Mouse (Mus musculus) gastrocnemius, postnatal 10 days (tissue): ENCODE data around the gene Fbxo7. TPM values are rescaled to one million over a fixed set of nuclear protein-coding genes. Genes with fewer than 3 reads are reported as not detected.

Source experiments
- DNase-seq: peaks from one replicate; pipeline ENCODE4 v3.0.0; 2021; ENCODE audit warnings: mixed read lengths
- total RNA-seq, 2 experiments: library from RNA; stranded (reverse); gene quantifications; 2 replicates each; pipeline ENCODE4 v1.2.3; 2021

The Fbxo7 gene
- total RNA-seq, 2 experiments from 2014 or later, result 9.5 to 10.7 TPM

DNA sequence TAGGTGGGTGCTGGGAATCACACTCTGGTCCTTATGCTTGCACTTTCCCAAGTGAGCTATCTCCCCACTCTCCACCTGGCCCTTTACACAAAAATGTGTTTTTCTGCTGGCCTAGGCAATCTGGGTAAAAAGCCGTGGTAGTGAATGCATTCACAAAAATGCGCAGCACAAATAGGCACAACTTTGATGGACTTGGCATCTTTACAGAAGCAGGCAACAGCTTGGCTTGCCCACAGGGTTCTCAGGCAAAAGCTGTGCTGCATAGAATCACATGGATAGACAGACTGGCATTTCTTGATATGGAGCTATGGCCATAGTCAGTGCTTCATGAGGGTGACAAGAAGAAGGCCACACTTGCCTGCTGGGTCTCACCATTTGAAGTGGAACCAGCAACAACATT, 57.0 kb downstream of the Fbxo7 start:
- no peak for DNase-seq

DNA sequence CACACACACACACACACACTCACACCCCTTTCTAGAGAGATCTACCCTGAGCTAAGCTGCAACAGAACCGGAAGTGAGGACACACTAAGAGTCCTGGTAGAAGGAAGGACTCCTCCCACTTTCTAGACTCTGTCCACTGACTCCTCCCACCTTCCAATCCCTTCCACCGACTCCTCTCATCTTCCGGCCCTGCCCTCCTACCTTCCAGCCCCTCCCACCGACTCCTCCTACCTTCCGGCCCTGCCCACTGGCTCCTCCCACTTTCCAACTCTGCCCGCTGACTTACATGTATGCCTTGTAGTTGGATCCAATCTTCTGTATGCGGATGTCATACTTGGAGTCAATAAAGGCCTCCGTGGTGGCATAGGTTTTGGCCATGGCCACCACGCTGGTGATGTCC, 58.1 kb downstream of the Fbxo7 start:
- DNase-seq, result no peak

DNA sequence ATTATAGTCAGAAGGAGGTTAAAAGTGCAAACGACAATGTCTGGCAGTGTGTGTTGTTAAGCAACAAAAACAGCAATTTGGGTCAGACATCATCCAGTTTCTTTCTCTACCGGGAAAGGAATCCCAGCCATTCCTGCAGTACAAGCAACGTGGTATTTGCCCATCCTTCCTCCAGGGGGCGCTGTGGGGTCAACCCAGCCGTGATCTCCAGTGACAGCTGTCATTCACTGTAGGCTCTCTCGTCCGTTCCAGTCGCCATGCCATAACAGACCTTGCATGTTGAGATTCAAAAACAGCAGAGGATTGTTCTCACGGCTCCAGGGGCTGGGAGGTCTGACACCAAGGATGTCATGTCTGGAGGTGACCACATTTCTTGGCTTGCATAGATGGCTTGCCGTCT, 70.1 kb downstream of the Fbxo7 start:
- peak; percentile 48 for DNase-seq

DNA sequence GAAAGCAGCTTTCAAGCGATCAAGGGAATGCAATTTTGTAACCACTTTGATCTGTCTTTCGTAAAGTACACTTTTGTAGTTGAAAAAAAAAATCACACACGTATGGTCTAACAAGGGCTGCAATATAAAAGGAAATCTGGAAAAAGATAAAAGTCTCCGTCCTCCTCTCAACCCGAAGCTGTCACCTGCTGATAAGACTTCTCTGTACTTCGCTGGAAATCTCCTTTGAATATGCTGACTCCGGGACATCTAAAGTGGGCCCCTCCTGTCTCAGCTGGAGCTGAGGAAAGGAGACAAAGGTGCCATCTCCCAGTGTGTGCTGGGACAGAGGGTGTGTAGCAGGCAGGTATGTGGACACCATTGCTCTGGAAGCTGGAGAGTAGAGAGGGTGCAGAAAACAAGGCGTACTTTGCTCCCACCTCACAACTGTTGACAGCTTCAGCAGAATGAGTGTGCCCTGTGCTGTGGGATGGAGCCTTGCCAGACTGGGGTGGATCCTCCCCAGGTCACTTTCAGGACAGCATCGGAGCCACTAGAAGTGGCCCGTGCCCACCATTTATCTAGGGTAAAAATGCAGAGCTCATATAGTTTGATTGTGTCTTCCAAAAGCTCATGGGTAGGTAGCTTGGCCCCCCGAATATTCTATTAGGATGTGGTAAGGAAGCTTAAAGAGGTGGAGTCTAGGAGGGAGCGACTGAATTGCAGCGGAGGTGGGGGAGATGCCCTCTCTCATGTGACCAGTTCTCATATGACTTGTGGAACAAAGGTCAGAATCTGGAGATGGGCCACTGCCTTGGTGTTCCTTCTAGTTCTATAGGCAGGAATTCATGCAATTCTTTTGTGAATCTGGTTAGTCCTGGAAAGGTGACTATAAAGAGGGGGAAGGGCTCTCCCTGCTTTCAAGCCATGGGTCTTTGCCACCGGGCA, 71.6 kb downstream of the Fbxo7 start:
- DNase-seq, result no peak

DNA sequence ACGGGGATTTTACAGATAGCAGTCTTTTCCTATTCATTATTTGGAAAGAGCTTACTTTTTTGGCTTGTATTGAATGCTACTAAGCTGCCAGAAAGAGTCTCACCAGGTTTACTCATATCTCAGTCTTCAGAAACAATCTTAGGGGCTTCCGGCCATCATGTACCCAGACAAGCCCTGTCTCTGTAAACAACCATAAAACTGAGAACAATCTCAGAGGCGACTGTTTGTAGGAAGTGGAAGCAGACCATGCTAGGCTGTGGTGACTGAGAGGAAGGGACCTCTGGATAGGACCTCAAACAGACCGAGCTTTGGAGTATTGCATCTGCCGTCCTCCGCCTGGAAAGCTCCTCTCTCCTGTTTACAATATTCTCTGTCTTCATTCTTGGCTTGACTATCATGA, 76.6 kb downstream of the Fbxo7 start:
- no peak for DNase-seq

DNA sequence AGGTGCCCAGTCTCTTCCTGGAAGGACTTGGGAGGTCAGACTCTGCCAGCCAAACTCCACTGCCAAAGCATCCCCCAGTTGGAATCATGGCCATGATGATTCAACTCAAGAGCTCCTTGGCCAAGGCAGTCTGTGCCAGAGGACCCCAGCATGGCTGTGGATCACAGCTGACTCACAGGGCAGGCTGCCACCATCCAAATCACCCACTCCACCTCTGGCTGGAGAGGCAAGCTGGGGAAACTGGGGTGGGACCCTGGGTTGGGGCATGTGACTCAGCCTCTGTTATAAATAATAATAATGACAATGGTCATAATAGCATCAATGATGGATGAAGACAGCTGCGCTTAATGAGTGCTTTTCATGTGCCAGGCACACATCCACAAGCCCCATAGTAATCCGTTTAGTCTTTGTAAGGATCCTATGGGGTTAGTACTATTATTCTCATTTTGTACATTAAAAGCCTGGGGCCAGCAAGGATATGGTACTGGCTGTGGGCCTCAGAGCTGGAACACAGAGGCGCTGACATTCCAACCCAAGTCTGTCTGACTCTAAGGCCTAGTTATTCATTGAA, 78.6 kb downstream of the Fbxo7 start:
- DNase-seq, result peak; percentile 44

Other genes with a start within 250 kb of the Fbxo7 start
- 10 to 100 TPM; 17.7 to 19.5 TPM for gene Pwp1, start 192.5 kb upstream of the Fbxo7 start, total RNA-seq
- 10 to 100 TPM; 11.5 to 14.4 TPM for gene Prdm4, start 104.8 kb upstream of the Fbxo7 start, total RNA-seq
- gene Ascl4, start 94.3 kb upstream of the Fbxo7 start, total RNA-seq, result not detected
- gene Rtcb, start 64.1 kb upstream of the Fbxo7 start, total RNA-seq, result 10 to 100 TPM; 64.2 to 65.6 TPM
- not detected for gene Bpifc, start 10.1 kb upstream of the Fbxo7 start, total RNA-seq